Mouse (Mus musculus) CH12.LX (cell line): ENCODE data around the gene Malsu1.

Experiments used
- BHLHE40 ChIP-seq: IDR thresholded peaks from 2 replicates; pipeline ENCODE4 v1.6.1; 2011; ENCODE audit warnings: mild to moderate bottlenecking, low read depth, low read length, improper control_type of control experiment
- CHD2 ChIP-seq: IDR thresholded peaks from 2 replicates; pipeline ENCODE4 v1.6.1; 2011; ENCODE audit warnings: low read length, improper control_type of control experiment
- CTCF ChIP-seq, 2 experiments: IDR thresholded peaks in 1 of 2; conservative IDR thresholded peaks in 1 of 2; 2 replicates each; pipeline ENCODE4 v1.5.1; 2011 to 2012; ENCODE audit warnings: low read depth in 2 of 2, low read length in 2 of 2, improper control_type of control experiment in 1 of 2, inconsistent platforms in 1 of 2, mild to moderate bottlenecking in 1 of 2, moderate library complexity in 1 of 2
- EP300 ChIP-seq: IDR thresholded peaks from 2 replicates; pipeline ENCODE4 v1.6.1; 2011; ENCODE audit warnings: low read length, improper control_type of control experiment
- MAX ChIP-seq: IDR thresholded peaks from 2 replicates; pipeline ENCODE4 v1.6.1; 2011; ENCODE audit warnings: low read length, improper control_type of control experiment
- POLR2A ChIP-seq: IDR thresholded peaks from 2 replicates; pipeline ENCODE4 v1.6.1; 2011; ENCODE audit warnings: low read depth, mild to moderate bottlenecking, improper control_type of control experiment, low read length
- TCF12 ChIP-seq: IDR thresholded peaks from 2 replicates; pipeline ENCODE4 v1.6.1; 2014; ENCODE audit warnings: low read depth, mild to moderate bottlenecking, inconsistent platforms, low read length, improper control_type of control experiment
- USF1 ChIP-seq: IDR thresholded peaks from 2 replicates; pipeline ENCODE4 v1.6.1; 2014; ENCODE audit warnings: low read depth, mild to moderate bottlenecking, inconsistent platforms, low read length, improper control_type of control experiment
- USF2 ChIP-seq: conservative IDR thresholded peaks from 2 replicates; pipeline ENCODE4 v1.6.1; 2011; ENCODE audit warnings: low read depth, low read length, improper control_type of control experiment
- ZNF384 ChIP-seq: IDR thresholded peaks from 2 replicates; pipeline ENCODE4 v1.6.1; 2012; ENCODE audit warnings: low read depth, low read length, improper control_type of control experiment, inconsistent platforms

- TF ChIP-seq CTCF (conservative IDR thresholded peaks at IDR 0.05 in 1 of 2, IDR thresholded peaks at IDR 0.05 in 1 of 2; ENCODE audit: low read depth in 2 of 2, low read length in 2 of 2) (no peak), POLR2A (no peak), BHLHE40 (no peak), ZNF384 (no peak), EP300 (no peak), MAX (no peak), USF1 (no peak), CHD2 (no peak), TCF12 (no peak), USF2 (no peak)
These were observed 35.6 kb downstream of the Malsu1 start for GRCm38 (mm10) chr6:49109196-49109595.
